Mouse (Mus musculus) brain, embryonic 14.5 days (tissue): Measurements from ENCODE around the gene Mindy1.

Experiments
- CTCF ChIP-seq: fragments of 200-500 bp; IDR thresholded peaks from 2 replicates; pipeline ENCODE4 v1.5.1; 2012; ENCODE audit warnings: inconsistent platforms, mild to moderate bottlenecking, moderate library complexity, borderline replicate concordance; ENCODE audit not compliant: insufficient read depth, insufficient read length; ENCODE audit errors: extremely low read depth
- POLR2A ChIP-seq: fragments of 200-500 bp; IDR thresholded peaks from 2 replicates; pipeline ENCODE4 v1.6.1; 2012; ENCODE audit warnings: mild to moderate bottlenecking, inconsistent platforms, borderline replicate concordance; ENCODE audit not compliant: poor library complexity, insufficient read depth, insufficient read length, severe bottlenecking; ENCODE audit errors: extremely low read depth

DNA sequence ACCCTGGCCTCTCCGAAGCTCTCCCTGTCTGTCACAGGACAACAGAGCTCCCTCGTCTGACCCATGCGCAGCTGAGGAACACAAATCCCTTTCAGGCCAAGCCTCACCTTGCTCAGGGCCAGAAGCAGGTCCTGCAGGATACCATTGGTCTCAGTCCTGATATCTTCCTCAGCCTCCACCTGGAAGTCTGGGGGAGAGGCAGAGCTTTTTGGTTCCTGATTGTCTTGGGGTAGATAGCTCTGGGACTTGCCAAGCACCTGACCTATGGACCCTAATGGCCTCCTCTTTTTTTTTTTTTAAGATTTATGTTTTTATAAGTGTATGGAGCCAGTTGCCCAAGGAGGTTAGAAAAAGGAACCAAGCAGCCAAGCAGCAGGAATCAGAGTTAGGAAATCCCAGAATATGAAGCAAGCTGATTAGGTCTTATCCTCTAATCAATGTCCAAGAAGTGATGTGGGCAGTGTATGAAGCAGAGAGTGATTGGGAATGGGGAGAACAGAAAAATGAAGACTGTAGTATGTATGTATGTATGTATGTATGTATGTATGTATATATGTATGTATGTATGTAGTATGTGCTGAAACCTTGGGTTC lies 20.2 kb downstream of the Mindy1 start:
- TF ChIP-seq CTCF (no peak), POLR2A (no peak)
